Mouse (Mus musculus) thymus, postnatal 10 days (tissue): Measurements from ENCODE around the gene Dkk2.

Experiments
- DNase-seq, 2 experiments: peaks; one replicate each; pipeline ENCODE4 v3.0.0; 2021; ENCODE audit warnings: low spot score in 2 of 2

Gene Dkk2

GRCm38 (mm10) chr3:132125227-132125740 lies 40.2 kb downstream of the Dkk2 start:
- DNase-seq, result no peak

GRCm38 (mm10) chr3:132129730-132130274 lies 44.7 kb downstream of the Dkk2 start:
- DNase-seq, result no peak

GRCm38 (mm10) chr3:132130781-132131180 lies 45.7 kb downstream of the Dkk2 start:
- DNase-seq, result no peak

GRCm38 (mm10) chr3:132131939-132132338 lies 46.8 kb downstream of the Dkk2 start:
- DNase-seq, result no peak

GRCm38 (mm10) chr3:132134502-132134901 lies 49.4 kb downstream of the Dkk2 start:
- no peak for DNase-seq

GRCm38 (mm10) chr3:132137802-132138378 lies 52.8 kb downstream of the Dkk2 start:
- no peak for DNase-seq

- no peak for DNase-seq
These were observed 55.9 kb downstream of the Dkk2 start for GRCm38 (mm10) chr3:132141031-132141430.

GRCm38 (mm10) chr3:132149446-132150025 lies 64.4 kb downstream of the Dkk2 start:
- DNase-seq, result no peak

- no peak for DNase-seq
These were observed 73.7 kb downstream of the Dkk2 start for GRCm38 (mm10) chr3:132158817-132159216.

- no peak for DNase-seq
These were observed 83.8 kb downstream of the Dkk2 start for GRCm38 (mm10) chr3:132168911-132169310.

GRCm38 (mm10) chr3:132186888-132187552 lies 101.9 kb downstream of the Dkk2 start:
- DNase-seq, result no peak

- no peak for DNase-seq
These were observed 116.9 kb downstream of the Dkk2 start for GRCm38 (mm10) chr3:132201950-132202349.

GRCm38 (mm10) chr3:132202665-132203064 lies 117.6 kb downstream of the Dkk2 start:
- DNase-seq, result no peak

- DNase-seq, result no peak
These were observed 122.4 kb downstream of the Dkk2 start for GRCm38 (mm10) chr3:132207469-132207868.

GRCm38 (mm10) chr3:132211260-132211659 lies 126.2 kb downstream of the Dkk2 start:
- no peak for DNase-seq

GRCm38 (mm10) chr3:132219977-132220487 lies 134.9 kb downstream of the Dkk2 start:
- DNase-seq, result no peak

GRCm38 (mm10) chr3:132227622-132228021 lies 142.5 kb downstream of the Dkk2 start:
- DNase-seq, result no peak
